Comparison of ENCODE assay signal across 25 mouse cellular contexts in the genomic region with DNA sequence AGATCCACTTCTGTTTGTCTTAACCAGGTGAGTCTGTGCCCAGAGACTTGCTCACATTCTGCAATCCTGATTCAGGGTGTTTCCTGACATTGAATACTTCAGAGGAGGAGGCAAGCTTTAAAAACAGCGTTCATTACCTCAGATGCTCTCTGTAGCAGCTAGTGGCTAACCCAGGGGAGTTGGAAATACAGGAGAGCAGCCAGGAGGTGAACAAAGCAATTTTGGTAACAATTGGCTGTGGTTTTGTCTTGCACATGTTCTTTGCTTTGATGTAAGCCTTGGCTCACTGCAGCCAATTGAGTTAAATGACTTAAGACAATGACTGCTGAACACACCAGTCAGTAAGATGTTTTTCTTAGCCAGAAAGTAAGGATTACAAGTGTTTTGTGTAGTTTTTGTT. TPM values are rescaled to one million over a fixed set of nuclear protein-coding genes. Genes with fewer than 3 reads are reported as not detected.
DNase-seq lines count a peak whose midpoint lies in the region; ATAC-seq and TF ChIP-seq lines count a peak whose summit lies in the region.
"Had no signal": no experiment of that assay in that cellular context is flagged by ENCODE, and none has a peak within 500 bp of the region (broad histone marks: within the 10 kb centered on the region; RNA-seq: fewer than 3 reads in every experiment).

No protein-coding gene starts in this region.

- TF ChIP-seq CTCF in midbrain, postnatal 0 days (IDR thresholded peaks at IDR 0.05): no peak

- no peaks in the 10 kb centered on the region for H3K4me1 ChIP-seq in midbrain, embryonic 11.5 days (ENCODE audit: control insufficient read depth, insufficient read depth, low read length)
- peaks cover 20% of the 10 kb centered on the region for H3K4me1 ChIP-seq in midbrain, embryonic 16.5 days (ENCODE audit: control insufficient read depth, insufficient read depth, low read length)
- 0 out of 2 replicates have a peak, but pooled peaks cover 2% of the 10 kb centered on the region for H3K4me1 ChIP-seq in midbrain, postnatal 0 days (ENCODE audit: insufficient read depth, low read length)
- no peaks in the 10 kb centered on the region for H3K4me1 ChIP-seq in kidney, embryonic 14.5 days (ENCODE audit: control insufficient read depth, insufficient read depth, low read length)

- H3K4me2 ChIP-seq in midbrain, embryonic 11.5 days: no peak overlapping the region
- H3K4me2 ChIP-seq in midbrain, embryonic 16.5 days (ENCODE audit: low read length): no peak overlapping the region
- H3K4me2 ChIP-seq in midbrain, postnatal 0 days (ENCODE audit: low read depth, low read length, poor library complexity, severe bottlenecking): no peak overlapping the region
- no peak overlapping the region for H3K4me2 ChIP-seq in kidney, embryonic 14.5 days (replicated peaks; ENCODE audit: low read depth, low read length)
- H3K4me2 ChIP-seq: kidney, embryonic 15.5 days; limb, embryonic 12.5 days; liver, embryonic 11.5 days; midbrain, embryonic 12.5 days had no signal

- H3K9me3 ChIP-seq in midbrain, embryonic 11.5 days (ENCODE audit: control insufficient read depth, low read length): no peaks in the 10 kb centered on the region
- no peaks in the 10 kb centered on the region for H3K9me3 ChIP-seq in midbrain, embryonic 16.5 days (replicated peaks; ENCODE audit: control insufficient read depth, low read length, poor library complexity, severe bottlenecking)
- H3K9me3 ChIP-seq in midbrain, postnatal 0 days (ENCODE audit: low read length): no peaks in the 10 kb centered on the region
- no peaks in the 10 kb centered on the region for H3K9me3 ChIP-seq in kidney, embryonic 14.5 days (ENCODE audit: control insufficient read depth, low read length)
- H3K9me3 ChIP-seq: kidney, embryonic 15.5 days; limb, embryonic 12.5 days; midbrain, embryonic 12.5 days had no signal

- no peaks in the 10 kb centered on the region for H3K36me3 ChIP-seq in midbrain, embryonic 11.5 days (ENCODE audit: control insufficient read depth, insufficient read depth, low read length)
- no peaks in the 10 kb centered on the region for H3K36me3 ChIP-seq in midbrain, embryonic 16.5 days (ENCODE audit: control insufficient read depth, insufficient read depth, low read length)
- no peaks in the 10 kb centered on the region for H3K36me3 ChIP-seq in midbrain, postnatal 0 days (ENCODE audit: insufficient read depth, low read length)
- H3K36me3 ChIP-seq in kidney, embryonic 14.5 days (ENCODE audit: control insufficient read depth, insufficient read depth, low read length): no peaks in the 10 kb centered on the region
- H3K36me3 ChIP-seq: kidney, embryonic 15.5 days; limb, embryonic 12.5 days; midbrain, embryonic 12.5 days had no signal

- no peak for ATAC-seq in midbrain, embryonic 11.5 days (ENCODE audit: low FRiP score)
- ATAC-seq in midbrain, embryonic 16.5 days: no peak
- no peak for ATAC-seq in midbrain, postnatal 0 days (ENCODE audit: low FRiP score)
- no peak for ATAC-seq in kidney, embryonic 14.5 days (ENCODE audit: low FRiP score, low TSS enrichment)
- ATAC-seq: activated CD4-positive, CD25-positive, alpha-beta regulatory T cell, adult 4 months; forebrain, embryonic 14.5 days; intestine, postnatal 0 days; liver, postnatal 0 days; lung, postnatal 0 days; Patski had no signal

- H3K27me3 ChIP-seq in midbrain, embryonic 11.5 days (ENCODE audit: control insufficient read depth, insufficient read depth, low read length): no peaks in the 10 kb centered on the region
- H3K27me3 ChIP-seq in midbrain, embryonic 16.5 days (ENCODE audit: control insufficient read depth, insufficient read depth, low read depth, low read length): no peaks in the 10 kb centered on the region
- H3K27me3 ChIP-seq in midbrain, postnatal 0 days (ENCODE audit: insufficient read depth, low read length): no peaks in the 10 kb centered on the region
- H3K27me3 ChIP-seq in kidney, embryonic 14.5 days (ENCODE audit: control insufficient read depth, insufficient read depth, low read length): no peaks in the 10 kb centered on the region
- H3K27me3 ChIP-seq: kidney, embryonic 15.5 days; limb, embryonic 12.5 days; midbrain, embryonic 12.5 days; Patski had no signal

- H3K9ac ChIP-seq in midbrain, embryonic 11.5 days (ENCODE audit: low read length): no peak overlapping the region
- no peak overlapping the region for H3K9ac ChIP-seq in midbrain, embryonic 16.5 days (ENCODE audit: low read depth, low read length)
- no peak overlapping the region for H3K9ac ChIP-seq in midbrain, postnatal 0 days (replicated peaks; ENCODE audit: low read length, poor library complexity, severe bottlenecking)
- H3K9ac ChIP-seq in kidney, embryonic 14.5 days (ENCODE audit: low read depth, low read length): no peak overlapping the region
- H3K9ac ChIP-seq: kidney, embryonic 15.5 days; limb, embryonic 12.5 days; liver, postnatal 0 days; midbrain, embryonic 12.5 days had no signal

- DNase-seq in cerebellum, adult 9-11 months: peak; percentile 33
- DNase-seq in cerebellum, postnatal 4 days (ENCODE audit: low spot score in 2 of 2): no peak
- DNase-seq in midbrain, embryonic 11.5 days (ENCODE audit: low spot score, missing footprints): peak; percentile 6
- DNase-seq in R1 (ENCODE audit: low read depth, low spot score): peak; percentile 7
- peak; percentile 47 for DNase-seq in midbrain, postnatal 0 days (ENCODE audit: low spot score)
- DNase-seq in urinary bladder, postnatal 4 days (ENCODE audit: low spot score in 2 of 2): no peak
- DNase-seq: adrenal gland, adult 8-10 months; cerebellum, adult 8-10 months; gastrocnemius, adult 2 months; kidney, postnatal 36 days; liver, postnatal 0 days; retina, postnatal 1 day had no signal

- no peak overlapping the region for H3K4me3 ChIP-seq in midbrain, embryonic 11.5 days (ENCODE audit: low read depth, low read length)
- H3K4me3 ChIP-seq in midbrain, embryonic 16.5 days (ENCODE audit: low read depth, low read length): no peak overlapping the region
- H3K4me3 ChIP-seq in midbrain, postnatal 0 days (ENCODE audit: low read depth, low read length): no peak overlapping the region
- H3K4me3 ChIP-seq in kidney, embryonic 14.5 days (ENCODE audit: low read length): no peak overlapping the region
- H3K4me3 ChIP-seq: erythroblast, embryonic 14.5 days; gastrocnemius, adult 2 months; kidney, embryonic 15.5 days; limb, embryonic 12.5 days; midbrain, embryonic 12.5 days had no signal

- no peak overlapping the region for H3K27ac ChIP-seq in midbrain, embryonic 11.5 days (ENCODE audit: low read depth, low read length)
- no peak overlapping the region for H3K27ac ChIP-seq in midbrain, embryonic 16.5 days (ENCODE audit: low read length)
- H3K27ac ChIP-seq in midbrain, postnatal 0 days (ENCODE audit: low read depth, low read length): no peak overlapping the region
- H3K27ac ChIP-seq in kidney, embryonic 14.5 days (ENCODE audit: low read depth, low read length): no peak overlapping the region
- H3K27ac ChIP-seq: gastrocnemius, adult 2 months; kidney, embryonic 15.5 days; limb, embryonic 12.5 days; midbrain, embryonic 12.5 days had no signal

- 35% methylated on average over 1 of the region's 1 CpGs for WGBS in midbrain, embryonic 11.5 days
- 13% methylated on average over 1 of the region's 1 CpGs for WGBS in midbrain, embryonic 16.5 days
- WGBS in midbrain, postnatal 0 days: 10% methylated on average over 1 of the region's 1 CpGs
- 20% methylated on average over 1 of the region's 1 CpGs for WGBS in kidney, embryonic 14.5 days

RNA-seq across cellular contexts. Expression of a gene that starts 48.3 kb away (rescaled TPM):
- polyA plus RNA-seq in midbrain, embryonic 11.5 days (2014; fragmentation: Nextera tagmentation; extraction: Ambion mirVana): 194 and 213 TPM in 2 replicates
- 430 and 474 TPM in 2 replicates for polyA plus RNA-seq in midbrain, embryonic 16.5 days (2015; fragmentation: Nextera tagmentation; extraction: Ambion mirVana)
- 1,392 and 1,504 TPM in 2 replicates for total RNA-seq in midbrain, postnatal 0 days (2014; rRNA removed)
- 292 and 341 TPM in 2 replicates for polyA plus RNA-seq in midbrain, postnatal 0 days (2015; fragmentation: Nextera tagmentation; extraction: Ambion mirVana)
- 4.7 and 4.9 TPM in 2 replicates for polyA plus RNA-seq in kidney, embryonic 14.5 days (2014; fragmentation: Nextera tagmentation; extraction: Ambion mirVana)
- total RNA-seq: common myeloid progenitor, adult 5-6 weeks had no signal
- polyA plus RNA-seq: erythroblast, embryonic 14.5 days had no signal

Comparison
In these comparisons a context has a peak if more than half of its experiments do, and no peak if none do; other contexts are left out.
1. DNase-seq: peak in cerebellum, adult 9-11 months (single experiment), midbrain, embryonic 11.5 days (single experiment), R1 (single experiment) and midbrain, postnatal 0 days (single experiment); none in cerebellum, postnatal 4 days (0 of 2) and urinary bladder, postnatal 4 days (0 of 2).
2. RNA of a gene that starts 48.3 kb away (polyA plus RNA-seq): 430 to 474 TPM in midbrain, embryonic 16.5 days, 292 to 341 TPM in midbrain, postnatal 0 days and 194 to 213 TPM in midbrain, embryonic 11.5 days; 4.7 to 4.9 TPM in kidney, embryonic 14.5 days; every median in the first group is over 10 times any median in the second.